Mouse (Mus musculus): Measurements from ENCODE around the gene Paf1.

DNA sequence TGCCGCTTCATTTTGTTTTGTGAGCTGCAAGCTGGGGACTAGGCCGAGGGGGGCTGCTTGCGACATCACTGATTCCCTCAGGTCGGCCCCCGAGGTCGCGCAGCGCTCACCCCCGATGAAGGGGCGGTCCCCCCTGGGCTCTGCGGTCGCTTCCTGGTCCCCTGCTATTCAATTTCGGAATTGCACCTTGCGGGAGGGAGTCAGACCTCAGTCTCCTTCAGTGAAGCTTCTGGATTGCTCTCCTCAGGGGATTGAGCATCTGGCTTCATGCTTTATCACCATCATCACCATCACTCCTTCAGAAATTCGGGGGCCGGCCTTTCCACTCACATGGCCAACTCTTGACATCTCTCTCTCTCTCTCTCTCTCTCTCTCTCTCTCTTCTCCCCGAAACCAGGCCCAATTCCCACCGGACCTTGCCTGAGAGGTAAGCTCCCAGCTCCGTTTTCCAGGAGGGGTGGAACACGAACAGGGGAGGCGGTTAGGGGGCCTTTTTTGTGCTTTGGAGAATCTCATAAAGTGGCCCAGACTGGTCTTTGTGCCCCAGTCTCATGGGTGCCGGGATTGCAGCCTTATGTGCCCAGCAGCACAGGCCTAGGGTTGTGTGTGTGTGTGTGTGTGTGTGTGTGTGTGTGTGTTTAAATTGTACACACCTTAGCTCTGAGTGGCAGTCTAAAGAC, 661 bp downstream of the Paf1 start:
- TF ChIP-seq POLR2A (IDR thresholded peaks at IDR 0.05; ENCODE audit: borderline replicate concordance, insufficient read depth, low read length) (no peak), CTCF (IDR thresholded peaks at IDR 0.05; ENCODE audit: borderline replicate concordance, insufficient read depth, low read depth, low read length) (no peak)

Measured in cerebellum, adult 2 months (tissue).